Mouse (Mus musculus) liver, embryonic 14.5 days (tissue): Measurements from ENCODE around the gene Fut8.

Experiments
- CTCF ChIP-seq: IDR thresholded peaks from 2 replicates; pipeline ENCODE4 v1.5.1; 2016; ENCODE audit warnings: antibody characterized with exemption, low read depth, control low read depth
- EP300 ChIP-seq: IDR thresholded peaks from 2 replicates; pipeline ENCODE4 v1.6.1; 2016; ENCODE audit warnings: antibody characterized with exemption, low read depth

- TF ChIP-seq EP300 (no peak), CTCF (peak; percentile 46)
Measured at GRCm38 (mm10) chr12:77238531-77239389, 835 bp downstream of the Fut8 start.
